Mouse (Mus musculus) olfactory bulb, adult 2 months (tissue): ENCODE data around the gene Tacr3. TPM values are rescaled to one million over a fixed set of nuclear protein-coding genes. Genes with fewer than 3 reads are reported as not detected.

Experiments used
- H3K27ac ChIP-seq: fragments of 200-500 bp; 2 replicates; pipeline ENCODE4 v1.5.1; 2012; ENCODE audit warnings: low read depth, low read length; ENCODE audit not compliant: insufficient read depth
- H3K4me1 ChIP-seq: fragments of 200-500 bp; 2 replicates; pipeline ENCODE4 v1.6.1; 2012; ENCODE audit warnings: low read length; ENCODE audit not compliant: control insufficient read depth, insufficient read depth
- H3K4me3 ChIP-seq: fragments of 200-500 bp; 2 replicates; pipeline ENCODE4 v1.5.1; 2012; ENCODE audit warnings: mild to moderate bottlenecking, low read depth, low read length, moderate library complexity; ENCODE audit not compliant: insufficient read depth
- CTCF ChIP-seq: fragments of 200-500 bp; IDR thresholded peaks from 2 replicates; pipeline ENCODE4 v1.5.1; 2012; ENCODE audit warnings: low read depth, mild to moderate bottlenecking, low read length, moderate library complexity; ENCODE audit not compliant: insufficient read depth
- POLR2A ChIP-seq: fragments of 200-500 bp; IDR thresholded peaks from 2 replicates; pipeline ENCODE4 v1.6.1; 2012; ENCODE audit warnings: mild to moderate bottlenecking, low read depth, low read length, moderate library complexity; ENCODE audit not compliant: insufficient read depth
- WGBS: fragments of 180-500 bp; shearing (Covaris S2); methylation state at CpG from one replicate; pipeline ENCODE4 v1.1.7; 2018; 5-methylcytosine and 5-hydroxymethylcytosine counted together
- polyA plus RNA-seq: library from polyadenylated mRNA; stranded (reverse); fragments of >200 nt; gene quantifications from 2 replicates; pipeline ENCODE4 v1.2.4, GENCODE M21; 2012; ENCODE audit warnings: low replicate concordance; ENCODE audit not compliant: missing spikeins, insufficient read depth, insufficient read length

The Tacr3 gene
- polyA plus RNA-seq, 1 experiment = not detected

DNA sequence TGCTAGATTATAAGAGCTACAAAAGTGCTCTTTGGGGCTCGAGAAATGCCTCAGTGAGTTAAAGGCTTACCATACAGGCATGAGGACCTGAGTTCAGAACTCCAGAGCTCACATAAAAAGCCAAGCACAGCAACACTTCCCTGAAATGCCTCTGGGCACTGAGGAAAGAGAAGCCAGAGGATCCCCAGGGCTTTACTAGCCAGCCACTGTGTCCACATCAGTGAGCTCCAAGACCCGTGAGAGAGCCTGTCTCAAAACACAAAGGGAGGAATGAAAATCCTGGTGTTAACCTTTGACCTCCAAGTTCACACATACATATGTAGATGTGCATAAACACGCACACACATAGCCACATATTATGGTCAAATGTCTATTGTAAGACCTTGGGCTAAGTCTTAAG is 150.1 kb downstream of the Tacr3 start:
- WGBS = 60% methylated on average over 3 of the region's 3 CpGs
- no peak for TF ChIP-seq POLR2A
- TF ChIP-seq CTCF = no peak
- no peak overlapping the region for H3K4me3 ChIP-seq

DNA sequence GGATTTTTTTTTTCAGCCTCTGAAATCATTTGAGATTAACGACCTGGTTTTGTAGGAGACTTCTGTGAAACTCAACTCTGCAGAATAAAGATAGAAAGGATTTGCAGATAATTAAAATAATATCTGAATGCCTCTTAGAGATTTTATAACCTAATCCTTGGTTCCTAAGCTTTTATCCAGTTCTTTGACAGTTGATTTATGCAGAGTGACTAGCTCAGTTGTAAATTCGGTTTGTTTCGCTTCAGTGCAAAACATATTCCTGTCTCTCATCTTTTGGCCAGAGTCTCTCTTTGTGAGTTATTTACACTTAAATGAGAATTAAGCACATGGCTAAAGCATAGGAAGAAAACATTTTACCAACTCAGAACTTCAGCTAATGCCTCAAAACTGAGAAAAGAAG is 151.3 kb downstream of the Tacr3 start:
- TF ChIP-seq POLR2A = no peak
- TF ChIP-seq CTCF = no peak
- WGBS = 56% methylated on average over 3 of the region's 3 CpGs
- Histone ChIP-seq H3K27ac (no peak overlapping the region), H3K4me1 (no peaks in the 10 kb centered on the region), H3K4me3 (no peak overlapping the region)

More for the DNA sequence above, 150.1 kb downstream of the Tacr3 start:
- H3K4me1 ChIP-seq = no peaks in the 10 kb centered on the region
- no peak overlapping the region for H3K27ac ChIP-seq
